Mouse (Mus musculus) hindbrain, embryonic 14.5 days (tissue): ENCODE measurements around the gene Aamp. TPM values are rescaled to one million over a fixed set of nuclear protein-coding genes. Genes with fewer than 3 reads are reported as not detected.
"Not testable (repeated sequence)": the region's sequence is repeated elsewhere in the genome, so short reads cannot be mapped to it uniquely, and the experiment has no call there.

Source experiments
- ATAC-seq: fragments of 200-750 bp; cut with Nextera tagmentation; 2 replicates; pipeline ENCODE4 v1.8.0; 2017; ENCODE audit warnings: moderate number of reproducible peaks, mild to moderate bottlenecking, moderate TSS enrichment, moderate library complexity; ENCODE audit not compliant: low FRiP score
- DNase-seq: peaks from one replicate; pipeline ENCODE4 v3.0.0-alpha.2; 2015; ENCODE audit warnings: low spot score
- H3K27ac ChIP-seq: fragments of 300-500 bp; sonication (generic); 2 replicates; pipeline ENCODE4 v1.5.1; 2014; ENCODE audit warnings: mild to moderate bottlenecking, moderate library complexity
- H3K27me3 ChIP-seq: fragments of 300-500 bp; sonication (generic); 2 replicates; pipeline ENCODE4 v1.6.1; 2014; ENCODE audit warnings: mild to moderate bottlenecking, low read length, mixed read lengths; ENCODE audit not compliant: control insufficient read depth, insufficient read depth
- H3K36me3 ChIP-seq: fragments of 300-500 bp; sonication (generic); replicated peaks from 2 replicates; pipeline ENCODE4 v1.6.1; 2014; ENCODE audit not compliant: control insufficient read depth, insufficient read depth
- H3K4me1 ChIP-seq: fragments of 300-500 bp; sonication (generic); replicated peaks from 2 replicates; pipeline ENCODE4 v1.6.1; 2014; ENCODE audit warnings: antibody characterized with exemption, low read length, mixed read lengths; ENCODE audit not compliant: control insufficient read depth, insufficient read depth
- H3K4me2 ChIP-seq: fragments of 300-500 bp; sonication (generic); replicated peaks from 2 replicates; pipeline ENCODE4 v1.6.1; 2014; ENCODE audit warnings: mild to moderate bottlenecking, moderate library complexity
- H3K4me3 ChIP-seq: fragments of 300-500 bp; sonication (generic); replicated peaks from 2 replicates; pipeline ENCODE4 v1.5.1; 2014; ENCODE audit warnings: mild to moderate bottlenecking, low read length
- H3K9ac ChIP-seq: fragments of 300-500 bp; sonication (generic); 2 replicates; pipeline ENCODE4 v1.6.1; 2014
- H3K9me3 ChIP-seq: fragments of 300-500 bp; sonication (generic); 2 replicates; pipeline ENCODE4 v1.6.1; 2016; ENCODE audit warnings: low read length; ENCODE audit not compliant: control insufficient read depth
- WGBS: fragments of 180-500 bp; shearing (Covaris S2); extraction: QIAGEN DNeasy Blood & Tissue Kit; methylation state at CpG from one replicate; pipeline ENCODE4 v1.1.7; 2014; 5-methylcytosine and 5-hydroxymethylcytosine counted together
- polyA plus RNA-seq: library from polyadenylated mRNA; unstranded; fragments of >200 nt; fragmentation: Nextera tagmentation; extraction: Ambion mirVana; gene quantifications from 2 replicates; pipeline ENCODE4 v1.2.1, GENCODE M21; 2014

The Aamp gene
- polyA plus RNA-seq, 1 experiment from 2014 or later = 188 TPM

GRCm38 (mm10) chr1:74288327-74288726 is 3.8 kb upstream of the Aamp start:
- H3K4me3 ChIP-seq = no peak overlapping the region
- no peak overlapping the region for H3K27ac ChIP-seq
- no peak overlapping the region for H3K9ac ChIP-seq
- no peaks in the 10 kb centered on the region for H3K9me3 ChIP-seq
- ATAC-seq (no peak), DNase-seq (no peak)
- no peaks in the 10 kb centered on the region for H3K27me3 ChIP-seq
- 82% methylated on average over 4 of the region's 4 CpGs for WGBS
- H3K4me1 ChIP-seq = peaks cover 6% of the 10 kb centered on the region; the same call in 1 of the 2 replicates
- no peak overlapping the region for H3K4me2 ChIP-seq
- H3K36me3 ChIP-seq = peaks cover 30% of the 10 kb centered on the region

- not testable (repeated sequence) for H3K27ac ChIP-seq, ATAC-seq, H3K4me2 ChIP-seq, DNase-seq, H3K9me3 ChIP-seq, H3K27me3 ChIP-seq, H3K9ac ChIP-seq, H3K4me3 ChIP-seq
- H3K4me1 ChIP-seq = peaks cover 12% of the 10 kb centered on the region; the same call in 1 of the 2 replicates
- 58% methylated on average over 15 of the region's 17 CpGs for WGBS
- peaks cover 32% of the 10 kb centered on the region for H3K36me3 ChIP-seq
Observed at GRCm38 (mm10) chr1:74286869-74287607, 2.5 kb upstream of the Aamp start.

GRCm38 (mm10) chr1:74285212-74286010 is 873 bp upstream of the Aamp start:
- H3K9me3 ChIP-seq = no peaks in the 10 kb centered on the region
- H3K36me3 ChIP-seq = peaks cover 35% of the 10 kb centered on the region
- peak overlapping the region; percentile 89 for H3K4me3 ChIP-seq
- WGBS = 6% methylated on average over 23 of the region's 23 CpGs
- ATAC-seq (no peak; the same call in 1 of the 2 replicates), DNase-seq (peak; percentile 25)
- H3K27me3 ChIP-seq = no peaks in the 10 kb centered on the region
- H3K4me2 ChIP-seq = peak overlapping the region; percentile 75
- H3K4me1 ChIP-seq = peaks cover 12% of the 10 kb centered on the region; the same call in 1 of the 2 replicates
- peak overlapping the region; percentile 67 for H3K9ac ChIP-seq
- H3K27ac ChIP-seq = 0 out of 2 replicates have a peak overlapping the region, but pooled peaks have one; percentile 9

GRCm38 (mm10) chr1:74283686-74284463 is 663 bp downstream of the Aamp start:
- Histone ChIP-seq H3K9ac (peak overlapping the region; percentile 87), H3K9me3 (no peaks in the 10 kb centered on the region), H3K4me1 (peaks cover 12% of the 10 kb centered on the region; the same call in 1 of the 2 replicates), H3K4me2 (peak overlapping the region; percentile 82), H3K36me3 (peaks cover 39% of the 10 kb centered on the region), H3K27me3 (no peaks in the 10 kb centered on the region), H3K4me3 (peak overlapping the region; percentile 89), H3K27ac (peak overlapping the region; percentile 82)
- peak; percentile 35 for ATAC-seq
- 17% methylated on average over 15 of the region's 15 CpGs for WGBS
- DNase-seq = peak; percentile 24

GRCm38 (mm10) chr1:74282896-74283625 is 1.5 kb downstream of the Aamp start:
- no peak overlapping the region for H3K4me3 ChIP-seq

GRCm38 (mm10) chr1:74281886-74282285 is 2.7 kb downstream of the Aamp start:
- Histone ChIP-seq H3K36me3 (peaks cover 36% of the 10 kb centered on the region), H3K9ac (no peak overlapping the region), H3K27ac (no peak overlapping the region), H3K4me3 (no peak overlapping the region), H3K4me2 (no peak overlapping the region), H3K27me3 (no peaks in the 10 kb centered on the region), H3K4me1 (peaks cover 12% of the 10 kb centered on the region; the same call in 1 of the 2 replicates), H3K9me3 (no peaks in the 10 kb centered on the region)
- ATAC-seq = no peak
- WGBS = 95% methylated on average over 8 of the region's 8 CpGs
- DNase-seq = no peak

More at GRCm38 (mm10) chr1:74282896-74283625, 1.5 kb downstream of the Aamp start:
- DNase-seq (no peak), ATAC-seq (no peak)
- peaks cover 36% of the 10 kb centered on the region for H3K36me3 ChIP-seq
- no peak overlapping the region for H3K9ac ChIP-seq
- peaks cover 12% of the 10 kb centered on the region; the same call in 1 of the 2 replicates for H3K4me1 ChIP-seq
- no peaks in the 10 kb centered on the region for H3K27me3 ChIP-seq
- H3K4me2 ChIP-seq = peak overlapping the region; percentile 82
- H3K27ac ChIP-seq = no peak overlapping the region
- no peaks in the 10 kb centered on the region for H3K9me3 ChIP-seq
- 91% methylated on average over 10 of the region's 10 CpGs for whole genome bisulfite sequencing

GRCm38 (mm10) chr1:74281372-74281771 is 3.2 kb downstream of the Aamp start:
- H3K4me2 ChIP-seq = no peak overlapping the region
- WGBS = 96% methylated on average over 2 of the region's 2 CpGs

GRCm38 (mm10) chr1:74280591-74281325 is 3.8 kb downstream of the Aamp start:
- DNase-seq (no peak), ATAC-seq (no peak)
- no peak overlapping the region for H3K27ac ChIP-seq
- H3K4me1 ChIP-seq = peaks cover 12% of the 10 kb centered on the region; the same call in 1 of the 2 replicates
- H3K4me3 ChIP-seq = no peak overlapping the region
- peaks cover 36% of the 10 kb centered on the region for H3K36me3 ChIP-seq
- no peak overlapping the region for H3K9ac ChIP-seq
- H3K9me3 ChIP-seq = no peaks in the 10 kb centered on the region
- H3K27me3 ChIP-seq = no peaks in the 10 kb centered on the region
- no peak overlapping the region for H3K4me2 ChIP-seq
- 95% methylated on average over 14 of the region's 14 CpGs for WGBS

More at GRCm38 (mm10) chr1:74281372-74281771, 3.2 kb downstream of the Aamp start:
- Histone ChIP-seq H3K9me3 (no peaks in the 10 kb centered on the region), H3K4me1 (peaks cover 12% of the 10 kb centered on the region; the same call in 1 of the 2 replicates), H3K36me3 (peaks cover 36% of the 10 kb centered on the region), H3K9ac (no peak overlapping the region), H3K27ac (no peak overlapping the region), H3K27me3 (no peaks in the 10 kb centered on the region), H3K4me3 (no peak overlapping the region)
- DNase-seq (no peak), ATAC-seq (no peak)
